Comparison of ENCODE assay signal across 7 mouse cellular contexts in genomic region chr17:17624421-17624956, GRCm38 (mm10). TPM values are rescaled to one million over a fixed set of nuclear protein-coding genes. Genes with fewer than 3 reads are reported as not detected.
DNase-seq lines count a peak whose midpoint lies in the region; ATAC-seq lines count a peak whose summit lies in the region.

No protein-coding gene starts in this region.

- peak; percentile 94 for DNase-seq in adrenal gland, postnatal 25 days
- DNase-seq in heart, adult 11 months: peak; percentile 100
- peak; percentile 94 for DNase-seq in kidney, adult 18-20 months
- peak; percentile 94 for DNase-seq in limb, embryonic 11.5 days (ENCODE audit: low spot score)
- peak; percentile 98 for DNase-seq in midbrain, embryonic 14.5 days
- DNase-seq in spleen, adult 18-20 months: peak; percentile 95 to 97

- WGBS in embryonic facial prominence, embryonic 12.5 days: under 1% methylated on average over 51 of the region's 51 CpGs
- 0% methylated on average over 51 of the region's 51 CpGs for WGBS in limb, embryonic 11.5 days
- WGBS in midbrain, embryonic 14.5 days: under 1% methylated on average over 51 of the region's 51 CpGs

- H3K27ac ChIP-seq in embryonic facial prominence, embryonic 12.5 days: peak overlapping the region; percentile 100
- H3K27ac ChIP-seq in limb, embryonic 11.5 days (replicated peaks; ENCODE audit: low read depth, low read length): peak overlapping the region; percentile 99
- H3K27ac ChIP-seq in midbrain, embryonic 14.5 days (replicated peaks; ENCODE audit: low read depth, low read length): peak overlapping the region; percentile 100

- no peaks in the 10 kb centered on the region for H3K27me3 ChIP-seq in embryonic facial prominence, embryonic 12.5 days
- no peaks in the 10 kb centered on the region for H3K27me3 ChIP-seq in limb, embryonic 11.5 days (ENCODE audit: control insufficient read depth, insufficient read depth, low read length)
- H3K27me3 ChIP-seq in midbrain, embryonic 14.5 days (ENCODE audit: control insufficient read depth, insufficient read depth, low read length): no peaks in the 10 kb centered on the region

- peak overlapping the region; percentile 97 for H3K4me3 ChIP-seq in embryonic facial prominence, embryonic 12.5 days
- peak overlapping the region; percentile 89 for H3K4me3 ChIP-seq in limb, embryonic 11.5 days (ENCODE audit: low read depth, low read length)
- peak overlapping the region; percentile 93 for H3K4me3 ChIP-seq in midbrain, embryonic 14.5 days (replicated peaks; ENCODE audit: low read depth, low read length)

- H3K4me1 ChIP-seq in embryonic facial prominence, embryonic 12.5 days: peaks cover 10% of the 10 kb centered on the region; the same call in 1 of the 2 replicates
- H3K4me1 ChIP-seq in limb, embryonic 11.5 days (ENCODE audit: control insufficient read depth, insufficient read depth, low read length): peaks cover 6% of the 10 kb centered on the region; the same call in 1 of the 2 replicates
- peaks cover 20% of the 10 kb centered on the region for H3K4me1 ChIP-seq in midbrain, embryonic 14.5 days (ENCODE audit: control insufficient read depth, insufficient read depth, low read length)

- no peaks in the 10 kb centered on the region for H3K9me3 ChIP-seq in embryonic facial prominence, embryonic 12.5 days
- no peaks in the 10 kb centered on the region; the same call in 1 of the 2 replicates for H3K9me3 ChIP-seq in limb, embryonic 11.5 days (ENCODE audit: control insufficient read depth, low read length)
- no peaks in the 10 kb centered on the region for H3K9me3 ChIP-seq in midbrain, embryonic 14.5 days (ENCODE audit: control insufficient read depth, low read length)

- peak; percentile 99 for ATAC-seq in embryonic facial prominence, embryonic 12.5 days (ENCODE audit: insufficient number of reproducible peaks, insufficient read depth, low FRiP score, low TSS enrichment)
- peak; percentile 98 for ATAC-seq in limb, embryonic 11.5 days (ENCODE audit: insufficient number of reproducible peaks, low FRiP score, low TSS enrichment, low read depth)
- peak; percentile 96 for ATAC-seq in midbrain, embryonic 14.5 days (ENCODE audit: low FRiP score, low TSS enrichment)

- H3K9ac ChIP-seq in embryonic facial prominence, embryonic 12.5 days: peak overlapping the region; percentile 97
- peak overlapping the region; percentile 90 for H3K9ac ChIP-seq in limb, embryonic 11.5 days (ENCODE audit: low read length)
- H3K9ac ChIP-seq in midbrain, embryonic 14.5 days (replicated peaks; ENCODE audit: low read length): peak overlapping the region; percentile 97

- peak overlapping the region; percentile 72 for H3K4me2 ChIP-seq in embryonic facial prominence, embryonic 12.5 days (replicated peaks)
- H3K4me2 ChIP-seq in limb, embryonic 11.5 days (ENCODE audit: low read depth, severe bottlenecking): peak overlapping the region; percentile 75
- H3K4me2 ChIP-seq in midbrain, embryonic 14.5 days (ENCODE audit: low read length): peak overlapping the region; percentile 75

- no peaks in the 10 kb centered on the region for H3K36me3 ChIP-seq in embryonic facial prominence, embryonic 12.5 days
- no peaks in the 10 kb centered on the region for H3K36me3 ChIP-seq in limb, embryonic 11.5 days (ENCODE audit: control insufficient read depth, insufficient read depth, low read length)
- no peaks in the 10 kb centered on the region for H3K36me3 ChIP-seq in midbrain, embryonic 14.5 days (ENCODE audit: control insufficient read depth, insufficient read depth, low read length)

RNA-seq across cellular contexts. Expression of gene Lnpep, which starts 0.4 kb away (rescaled TPM):
- total RNA-seq in adrenal gland, postnatal 25 days (2021): 145 and 165 TPM in 2 replicates
- polyA plus RNA-seq in embryonic facial prominence, embryonic 12.5 days (2016; fragmentation: Nextera tagmentation; extraction: Ambion mirVana): 9.6 and 12.1 TPM in 2 replicates
- 8.6 and 9.4 TPM in 2 replicates for polyA plus RNA-seq in limb, embryonic 11.5 days (2014; fragmentation: Nextera tagmentation; extraction: Ambion mirVana)
- polyA plus RNA-seq in midbrain, embryonic 14.5 days (2014; fragmentation: Nextera tagmentation; extraction: Ambion mirVana): 8.8 and 13.5 TPM in 2 replicates

Comparison
In these comparisons a context has a peak if more than half of its experiments do, and no peak if none do; other contexts are left out.
1. Peak in every context shown above with its lines: DNase-seq, ATAC-seq, H3K4me3 ChIP-seq and H3K27ac ChIP-seq.